Mouse (Mus musculus): Measurements from ENCODE around the gene Esp31.

Gene Esp31

DNA sequence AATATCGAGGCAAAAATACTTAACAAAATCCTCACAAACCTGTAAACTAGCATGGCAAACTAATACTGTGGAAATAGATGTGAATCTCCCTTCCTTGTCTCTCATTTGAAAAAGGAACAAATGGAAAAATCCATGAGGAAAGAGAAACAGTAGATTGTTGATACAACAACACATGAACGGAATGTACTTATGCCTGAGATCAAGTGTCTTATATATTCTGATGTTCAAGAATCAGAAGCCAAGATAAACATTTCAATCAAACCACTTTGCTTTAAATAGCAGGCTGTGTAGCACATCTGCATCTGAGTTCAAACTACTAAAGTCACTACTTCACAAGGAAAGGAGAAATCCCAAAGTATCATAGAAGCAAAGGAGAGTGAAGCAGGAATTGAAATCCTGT lies at the start of gene Esp31:
Gene Esp31, plus strand, starts transcription at position 301 of the 400 bp plus-strand sequence.
- no peak for DNase-seq (ENCODE audit: low spot score)

All from layer of hippocampus, adult 9-10 months (tissue).